Mouse (Mus musculus) liver, embryonic 11.5 days (tissue): ENCODE measurements around the gene Cenpv. TPM values are rescaled to one million over a fixed set of nuclear protein-coding genes. Genes with fewer than 3 reads are reported as not detected.

ENCODE experiments used
- ATAC-seq: fragments of 200-750 bp; cut with Nextera tagmentation; replicated peaks from 2 replicates; pipeline ENCODE4 v1.8.0; 2017; ENCODE audit warnings: moderate number of reproducible peaks, mild to moderate bottlenecking, moderate TSS enrichment, moderate library complexity; ENCODE audit not compliant: low FRiP score
- DNase-seq: peaks from one replicate; pipeline ENCODE4 v3.0.0-alpha.2; 2017; ENCODE audit warnings: low spot score
- H3K27ac ChIP-seq: fragments of 300-500 bp; sonication (generic); 2 replicates; pipeline ENCODE4 v1.5.1; 2014; ENCODE audit warnings: mild to moderate bottlenecking, low read depth, low read length, control low read depth
- H3K27me3 ChIP-seq: fragments of 300-500 bp; sonication (generic); replicated peaks from 2 replicates; pipeline ENCODE4 v1.6.1; 2014; ENCODE audit warnings: low read length, mixed read lengths; ENCODE audit not compliant: control insufficient read depth, insufficient read depth
- H3K36me3 ChIP-seq: fragments of 300-500 bp; sonication (generic); 2 replicates; pipeline ENCODE4 v1.6.1; 2014; ENCODE audit warnings: mild to moderate bottlenecking, low read length, moderate library complexity, mixed read lengths; ENCODE audit not compliant: control insufficient read depth, insufficient read depth
- H3K4me1 ChIP-seq: fragments of 300-500 bp; sonication (generic); replicated peaks from 2 replicates; pipeline ENCODE4 v1.6.1; 2014; ENCODE audit warnings: low read length, mixed read lengths; ENCODE audit not compliant: control insufficient read depth, insufficient read depth
- H3K4me2 ChIP-seq: fragments of 300-500 bp; sonication (generic); 2 replicates; pipeline ENCODE4 v1.6.1; 2014; ENCODE audit warnings: mild to moderate bottlenecking, control low read depth, moderate library complexity
- H3K4me3 ChIP-seq: fragments of 300-500 bp; sonication (generic); 2 replicates; pipeline ENCODE4 v1.5.1; 2014; ENCODE audit warnings: low read depth, low read length, control low read depth
- H3K9ac ChIP-seq: fragments of 300-500 bp; sonication (generic); 2 replicates; pipeline ENCODE4 v1.6.1; 2014; ENCODE audit warnings: low read depth, low read length, control low read depth
- H3K9me3 ChIP-seq: fragments of 300-500 bp; sonication (generic); 2 replicates; pipeline ENCODE4 v1.6.1; 2016; ENCODE audit warnings: low read length, inconsistent platforms, mixed read lengths; ENCODE audit not compliant: control insufficient read depth
- WGBS: fragments of 180-500 bp; shearing (Covaris S2); extraction: QIAGEN DNeasy Blood & Tissue Kit; methylation state at CpG from one replicate; pipeline ENCODE4 v1.1.7; 2014; 5-methylcytosine and 5-hydroxymethylcytosine counted together
- polyA plus RNA-seq: library from polyadenylated mRNA; unstranded; fragments of >200 nt; fragmentation: Nextera tagmentation; extraction: Ambion mirVana; gene quantifications from 2 replicates; pipeline ENCODE4 v1.2.1, GENCODE M21; 2014

The Cenpv gene
- polyA plus RNA-seq, 1 experiment from 2014 or later: 38.4 TPM

- Histone ChIP-seq H3K4me2 (peak within 1 kb of the TSS; percentile 100), H3K27ac (no peak within 1 kb of the TSS), H3K27me3 (no peaks in the 10 kb centered on the region), H3K9me3 (no peaks in the 10 kb centered on the region), H3K4me3 (peak within 1 kb of the TSS; percentile 61), H3K4me1 (peaks cover 18% of the 10 kb centered on the region), H3K36me3 (no peaks in the 10 kb centered on the region), H3K9ac (no peak within 1 kb of the TSS; the same call in 1 of the 2 replicates)
- DNase-seq (no peak), ATAC-seq (no peak)
- 76% methylated on average over 6 of the region's 6 CpGs for WGBS
Observed at GRCm38 (mm10) chr11:62573959-62574702, 35.1 kb upstream of the Cenpv start, which contains the start of gene Trpv2. TSS of gene Trpv2 (plus strand) at chr11:62574486.

GRCm38 (mm10) chr11:62568300-62568699 is 29.2 kb upstream of the Cenpv start:
- 69% methylated on average over 3 of the region's 3 CpGs for WGBS
- H3K27ac ChIP-seq: no peak overlapping the region
- no peak for ATAC-seq
- no peaks in the 10 kb centered on the region for H3K9me3 ChIP-seq
- peaks cover 4% of the 10 kb centered on the region; the same call in 1 of the 2 replicates for H3K4me1 ChIP-seq
- H3K9ac ChIP-seq: no peak overlapping the region
- no peak overlapping the region for H3K4me2 ChIP-seq
- H3K4me3 ChIP-seq: no peak overlapping the region
- H3K27me3 ChIP-seq: no peaks in the 10 kb centered on the region
- H3K36me3 ChIP-seq: no peaks in the 10 kb centered on the region
- DNase-seq: no peak

GRCm38 (mm10) chr11:62566211-62566610 is 27.1 kb upstream of the Cenpv start:
- ATAC-seq (no peak), DNase-seq (no peak)
- H3K27ac ChIP-seq: no peak overlapping the region
- H3K36me3 ChIP-seq: no peaks in the 10 kb centered on the region
- 53% methylated on average over 1 of the region's 1 CpGs for WGBS
- peaks cover 4% of the 10 kb centered on the region; the same call in 1 of the 2 replicates for H3K4me1 ChIP-seq
- H3K4me2 ChIP-seq: no peak overlapping the region
- H3K9me3 ChIP-seq: no peaks in the 10 kb centered on the region
- no peaks in the 10 kb centered on the region for H3K27me3 ChIP-seq
- H3K9ac ChIP-seq: no peak overlapping the region
- no peak overlapping the region for H3K4me3 ChIP-seq

GRCm38 (mm10) chr11:62565747-62566146 is 26.7 kb upstream of the Cenpv start:
- 55% methylated on average over 7 of the region's 7 CpGs for WGBS
- no peak overlapping the region for H3K4me3 ChIP-seq
- H3K27me3 ChIP-seq: no peaks in the 10 kb centered on the region
- ATAC-seq (no peak), DNase-seq (no peak)
- H3K4me2 ChIP-seq: no peak overlapping the region
- H3K9ac ChIP-seq: no peak overlapping the region
- no peaks in the 10 kb centered on the region for H3K36me3 ChIP-seq
- H3K4me1 ChIP-seq: peaks cover 4% of the 10 kb centered on the region; the same call in 1 of the 2 replicates
- H3K27ac ChIP-seq: no peak overlapping the region
- no peaks in the 10 kb centered on the region for H3K9me3 ChIP-seq

GRCm38 (mm10) chr11:62563590-62563989 is 24.5 kb upstream of the Cenpv start:
- DNase-seq (no peak), ATAC-seq (no peak)
- Histone ChIP-seq H3K9me3 (no peaks in the 10 kb centered on the region), H3K9ac (no peak overlapping the region), H3K4me3 (no peak overlapping the region), H3K4me1 (peaks cover 4% of the 10 kb centered on the region; the same call in 1 of the 2 replicates), H3K4me2 (no peak overlapping the region), H3K27ac (no peak overlapping the region), H3K27me3 (no peaks in the 10 kb centered on the region), H3K36me3 (no peaks in the 10 kb centered on the region)
- WGBS: 82% methylated on average over 2 of the region's 2 CpGs

- 29% methylated on average over 43 of the region's 43 CpGs for WGBS
- DNase-seq: no peak
- Histone ChIP-seq H3K4me3 (peak overlapping the region; percentile 47), H3K4me1 (no peaks in the 10 kb centered on the region; the same call in 1 of the 2 replicates), H3K4me2 (peak overlapping the region; percentile 79), H3K27me3 (no peaks in the 10 kb centered on the region), H3K9me3 (no peaks in the 10 kb centered on the region), H3K36me3 (no peaks in the 10 kb centered on the region), H3K27ac (no peak overlapping the region), H3K9ac (peak overlapping the region; percentile 49)
- ATAC-seq: no peak
Observed at GRCm38 (mm10) chr11:62560463-62561016, 21.5 kb upstream of the Cenpv start.

- Histone ChIP-seq H3K4me3 (no peak overlapping the region), H3K9me3 (no peaks in the 10 kb centered on the region), H3K4me2 (no peak overlapping the region), H3K9ac (no peak overlapping the region), H3K27ac (no peak overlapping the region), H3K4me1 (peaks cover 12% of the 10 kb centered on the region), H3K36me3 (0 out of 2 replicates have a peak, but pooled peaks cover 2% of the 10 kb centered on the region), H3K27me3 (no peaks in the 10 kb centered on the region)
- WGBS: 49% methylated on average over 6 of the region's 6 CpGs
- no peak for ATAC-seq
- DNase-seq: no peak
Observed at GRCm38 (mm10) chr11:62558961-62559646, 20.0 kb upstream of the Cenpv start.

- WGBS: 59% methylated on average over 2 of the region's 2 CpGs
- no peaks in the 10 kb centered on the region for H3K9me3 ChIP-seq
- peaks cover 22% of the 10 kb centered on the region for H3K4me1 ChIP-seq
- ATAC-seq: no peak
- no peaks in the 10 kb centered on the region for H3K27me3 ChIP-seq
- no peak overlapping the region for H3K9ac ChIP-seq
- H3K27ac ChIP-seq: no peak overlapping the region
- peaks cover 9% of the 10 kb centered on the region for H3K36me3 ChIP-seq
- DNase-seq: no peak
- H3K4me3 ChIP-seq: no peak overlapping the region
- no peak overlapping the region for H3K4me2 ChIP-seq
Observed at GRCm38 (mm10) chr11:62558152-62558551, 19.1 kb upstream of the Cenpv start.
